In genomic region chr5:66617921-66618460, GRCm38 (mm10) we compare ENCODE assay signal across 8 mouse cellular contexts. TPM values are rescaled to one million over a fixed set of nuclear protein-coding genes. Genes with fewer than 3 reads are reported as not detected.
DNase-seq lines count a peak whose midpoint lies in the region; ATAC-seq and TF ChIP-seq lines count a peak whose summit lies in the region.

No protein-coding gene starts in this region.

- H3K27ac ChIP-seq in gastrocnemius, adult 2 months: peak overlapping the region; percentile 94
- H3K27ac ChIP-seq in heart, embryonic 11.5 days (ENCODE audit: low read depth, low read length): peak overlapping the region; percentile 91
- H3K27ac ChIP-seq in kidney, embryonic 15.5 days: peak overlapping the region; percentile 99

- 1% methylated on average over 54 of the region's 54 CpGs for WGBS in heart, embryonic 11.5 days (ENCODE audit: insufficient replicate concordance)
- WGBS in kidney, embryonic 15.5 days: under 1% methylated on average over 53 of the region's 54 CpGs

- no peak for DNase-seq in gastrocnemius, adult 2 months
- DNase-seq in gastrocnemius, postnatal 36 days: no peak
- peak; percentile 8 to 23 for DNase-seq in B cell, adult 2 months
- DNase-seq in cerebellum, adult 8-10 months: peak; percentile 54
- DNase-seq in spleen, adult 18-20 months: no peak

- H3K4me3 ChIP-seq in gastrocnemius, adult 2 months: peak overlapping the region; percentile 72
- peak overlapping the region; percentile 93 for H3K4me3 ChIP-seq in heart, embryonic 11.5 days (ENCODE audit: low read depth, low read length)
- H3K4me3 ChIP-seq in kidney, embryonic 15.5 days (replicated peaks): peak overlapping the region; percentile 92

- no peaks in the 10 kb centered on the region for H3K9me3 ChIP-seq in heart, embryonic 11.5 days (replicated peaks; ENCODE audit: control insufficient read depth, low read length)
- H3K9me3 ChIP-seq in kidney, embryonic 15.5 days (replicated peaks): no peaks in the 10 kb centered on the region

- no peak for TF ChIP-seq CTCF in gastrocnemius, adult 2 months (IDR thresholded peaks at IDR 0.05)

- ATAC-seq in heart, embryonic 11.5 days (replicated peaks; ENCODE audit: insufficient number of reproducible peaks, low FRiP score, low TSS enrichment): peak; percentile 29
- no peak; the same call in 1 of the 2 replicates for ATAC-seq in kidney, embryonic 15.5 days (replicated peaks; ENCODE audit: low FRiP score)
- 0 out of 2 replicates have a peak, but pooled peaks have one; percentile 2 for ATAC-seq in megakaryocyte progenitor cell, adult 5-6 weeks (replicated peaks; ENCODE audit: poor library complexity)

- peak overlapping the region; percentile 86 for H3K4me2 ChIP-seq in heart, embryonic 11.5 days
- peak overlapping the region; percentile 81 for H3K4me2 ChIP-seq in kidney, embryonic 15.5 days

- no peaks in the 10 kb centered on the region for H3K36me3 ChIP-seq in heart, embryonic 11.5 days (ENCODE audit: control insufficient read depth, insufficient read depth, low read length)
- no peaks in the 10 kb centered on the region for H3K36me3 ChIP-seq in kidney, embryonic 15.5 days

- H3K4me1 ChIP-seq in heart, embryonic 11.5 days (ENCODE audit: control insufficient read depth, insufficient read depth, low read length): peaks cover 29% of the 10 kb centered on the region
- peaks cover 57% of the 10 kb centered on the region for H3K4me1 ChIP-seq in kidney, embryonic 15.5 days

- no peaks in the 10 kb centered on the region for H3K27me3 ChIP-seq in heart, embryonic 11.5 days (ENCODE audit: control insufficient read depth, insufficient read depth, low read length)
- H3K27me3 ChIP-seq in kidney, embryonic 15.5 days: no peaks in the 10 kb centered on the region; the same call in 1 of the 2 replicates

- intact Hi-C loops in gastrocnemius, adult 2 months (cut with DNase I): loop anchor here (2.0 to 5.0 kb wide), 3 partner anchors 41 to 193 kb away; no protein-coding TSS in a partner anchor
- intact Hi-C loops in gastrocnemius, postnatal 36 days (cut with DNase I): loop anchor here (2.0 to 10.0 kb wide), 2 partner anchors 197 to 343 kb away; no protein-coding TSS in a partner anchor

- peak overlapping the region; percentile 89 for H3K9ac ChIP-seq in heart, embryonic 11.5 days (ENCODE audit: low read depth, low read length)
- peak overlapping the region; percentile 92 for H3K9ac ChIP-seq in kidney, embryonic 15.5 days

RNA-seq across cellular contexts. Expression of gene Apbb2, which starts 0.6 kb away (rescaled TPM):
- total RNA-seq in gastrocnemius, adult 2 months (2021): 10 to 100 TPM; 35.9 to 43.2 TPM
- 10 to 100 TPM; 32.0 to 39.1 TPM for total RNA-seq in gastrocnemius, postnatal 36 days (2021)
- 25.9 and 28.0 TPM in 2 replicates for polyA plus RNA-seq in heart, embryonic 11.5 days (2014; fragmentation: Nextera tagmentation; extraction: Ambion mirVana)
- 57.5 and 65.4 TPM in 2 replicates for polyA plus RNA-seq in kidney, embryonic 15.5 days (2015; fragmentation: Nextera tagmentation; extraction: Ambion mirVana)
- total RNA-seq in megakaryocyte progenitor cell, adult 5-6 weeks (2015): 2.2 and 3.3 TPM in 2 replicates
- 0.29 and 1.2 TPM in 2 replicates for total RNA-seq in megakaryocyte progenitor cell, adult 5-6 weeks (2017)

RNA-seq across cellular contexts. Expression of gene Uchl1, which starts 57.9 kb away (rescaled TPM):
- 1 to 10 TPM; 3.4 to 5.3 TPM for total RNA-seq in gastrocnemius, adult 2 months (2021)
- total RNA-seq in gastrocnemius, postnatal 36 days (2021): 1 to 10 TPM; 3.3 to 5.0 TPM
- polyA plus RNA-seq in heart, embryonic 11.5 days (2014; fragmentation: Nextera tagmentation; extraction: Ambion mirVana): 128 and 136 TPM in 2 replicates
- 67.5 and 94.5 TPM in 2 replicates for polyA plus RNA-seq in kidney, embryonic 15.5 days (2015; fragmentation: Nextera tagmentation; extraction: Ambion mirVana)
- 0.96 TPM in 1 of 2 replicates, not detected in the other for total RNA-seq in megakaryocyte progenitor cell, adult 5-6 weeks (2015)
- total RNA-seq in megakaryocyte progenitor cell, adult 5-6 weeks (2017): 0.27 TPM in 1 of 2 replicates, not detected in the other

Comparison
In these comparisons a context has a peak if more than half of its experiments do, and no peak if none do; other contexts are left out.
1. DNase-seq: peak in B cell, adult 2 months (2 of 2) and cerebellum, adult 8-10 months (single experiment); none in gastrocnemius, adult 2 months (single experiment), gastrocnemius, postnatal 36 days (0 of 2) and spleen, adult 18-20 months (0 of 2).
2. RNA of gene Apbb2, which starts 0.6 kb away (total RNA-seq): 35.9 to 43.2 TPM in gastrocnemius, adult 2 months and 32.0 to 39.1 TPM in gastrocnemius, postnatal 36 days; 0.29 to 3.3 TPM in megakaryocyte progenitor cell, adult 5-6 weeks; every median in the first group is over 4 times any median in the second.
3. Peak in every context shown above with its lines, with median percentiles within 50 percentile points of each other: H3K27ac ChIP-seq and H3K4me3 ChIP-seq.